Mouse (Mus musculus) midbrain, embryonic 14.5 days (tissue): ENCODE results near the gene Zdhhc17. TPM values are rescaled to one million over a fixed set of nuclear protein-coding genes. Genes with fewer than 3 reads are reported as not detected.

Experiments
- ATAC-seq: fragments of 200-750 bp; cut with Nextera tagmentation; 2 replicates; pipeline ENCODE4 v1.8.0; 2017; ENCODE audit warnings: moderate number of reproducible peaks, moderate library complexity; ENCODE audit not compliant: low FRiP score, low TSS enrichment
- DNase-seq: peaks from one replicate; pipeline ENCODE4 v3.0.0-alpha.2; 2015
- H3K27ac ChIP-seq: fragments of 300-500 bp; sonication (generic); replicated peaks from 2 replicates; pipeline ENCODE4 v1.5.1; 2014; ENCODE audit warnings: mild to moderate bottlenecking, low read depth, low read length, moderate library complexity
- H3K27me3 ChIP-seq: fragments of 300-500 bp; sonication (generic); 2 replicates; pipeline ENCODE4 v1.6.1; 2014; ENCODE audit warnings: low read length, control low read depth, mixed read lengths; ENCODE audit not compliant: control insufficient read depth, insufficient read depth
- H3K36me3 ChIP-seq: fragments of 300-500 bp; sonication (generic); 2 replicates; pipeline ENCODE4 v1.6.1; 2014; ENCODE audit warnings: low read length, control low read depth; ENCODE audit not compliant: control insufficient read depth, insufficient read depth
- H3K4me1 ChIP-seq: fragments of 300-500 bp; sonication (generic); 2 replicates; pipeline ENCODE4 v1.6.1; 2014; ENCODE audit warnings: mild to moderate bottlenecking, antibody characterized with exemption, low read length, control low read depth; ENCODE audit not compliant: control insufficient read depth, insufficient read depth
- H3K4me2 ChIP-seq: fragments of 300-500 bp; sonication (generic); 2 replicates; pipeline ENCODE4 v1.6.1; 2014; ENCODE audit warnings: mild to moderate bottlenecking, low read length, moderate library complexity
- H3K4me3 ChIP-seq: fragments of 300-500 bp; sonication (generic); replicated peaks from 2 replicates; pipeline ENCODE4 v1.5.1; 2014; ENCODE audit warnings: low read depth, low read length
- H3K9ac ChIP-seq: fragments of 300-500 bp; sonication (generic); replicated peaks from 2 replicates; pipeline ENCODE4 v1.6.1; 2014; ENCODE audit warnings: mild to moderate bottlenecking, low read length, moderate library complexity
- H3K9me3 ChIP-seq: fragments of 300-500 bp; sonication (generic); 2 replicates; pipeline ENCODE4 v1.6.1; 2016; ENCODE audit warnings: low read length, control low read depth, mixed read lengths; ENCODE audit not compliant: control insufficient read depth
- whole genome bisulfite sequencing: fragments of 180-500 bp; shearing (Covaris S2); extraction: QIAGEN DNeasy Blood & Tissue Kit; methylation state at CpG from one replicate; pipeline ENCODE4 v1.1.7; 2014; 5-methylcytosine and 5-hydroxymethylcytosine counted together
- polyA plus RNA-seq: library from polyadenylated mRNA; unstranded; fragments of >200 nt; fragmentation: Nextera tagmentation; extraction: Ambion mirVana; gene quantifications from 2 replicates; pipeline ENCODE4 v1.2.1, GENCODE M21; 2014

The Zdhhc17 gene
- polyA plus RNA-seq, 1 experiment from 2014 or later, result 69.9 TPM

- 63% methylated on average over 20 of the region's 20 CpGs for WGBS
- Histone ChIP-seq H3K36me3 (no peaks in the 10 kb centered on the region), H3K9me3 (no peaks in the 10 kb centered on the region), H3K4me3 (no peak overlapping the region), H3K4me1 (peaks cover 18% of the 10 kb centered on the region), H3K27ac (peak overlapping the region; percentile 60), H3K9ac (peak overlapping the region; percentile 14), H3K27me3 (no peaks in the 10 kb centered on the region), H3K4me2 (peak overlapping the region; percentile 35)
- ATAC-seq (peak; percentile 70; the same call in 1 of the 2 replicates), DNase-seq (peak; percentile 75)
Measured at GRCm38 (mm10) chr10:110931913-110932560, 77.9 kb downstream of the Zdhhc17 start.

GRCm38 (mm10) chr10:110931161-110931912, 78.6 kb downstream of the Zdhhc17 start:
- no peaks in the 10 kb centered on the region for H3K36me3 ChIP-seq
- H3K9me3 ChIP-seq, result no peaks in the 10 kb centered on the region
- peak; percentile 48 for DNase-seq
- 0 out of 2 replicates have a peak, but pooled peaks have one; percentile 21 for ATAC-seq
- H3K27ac ChIP-seq, result peak overlapping the region; percentile 60
- H3K4me2 ChIP-seq, result peak overlapping the region; percentile 35
- H3K4me3 ChIP-seq, result no peak overlapping the region
- no peaks in the 10 kb centered on the region for H3K27me3 ChIP-seq
- peak overlapping the region; percentile 14 for H3K9ac ChIP-seq
- 48% methylated on average over 13 of the region's 13 CpGs for WGBS
- H3K4me1 ChIP-seq, result peaks cover 18% of the 10 kb centered on the region

GRCm38 (mm10) chr10:110929756-110930155, 80.2 kb downstream of the Zdhhc17 start:
- no peak for DNase-seq
- Histone ChIP-seq H3K4me1 (peaks cover 18% of the 10 kb centered on the region), H3K27me3 (no peaks in the 10 kb centered on the region), H3K9ac (no peak overlapping the region), H3K4me2 (no peak overlapping the region), H3K27ac (no peak overlapping the region), H3K4me3 (no peak overlapping the region), H3K36me3 (no peaks in the 10 kb centered on the region), H3K9me3 (no peaks in the 10 kb centered on the region)
- ATAC-seq, result no peak
- WGBS, result 61% methylated on average over 4 of the region's 4 CpGs

- no peak overlapping the region for H3K4me3 ChIP-seq
- ATAC-seq (no peak), DNase-seq (no peak)
- H3K4me2 ChIP-seq, result no peak overlapping the region
- no peaks in the 10 kb centered on the region for H3K9me3 ChIP-seq
- H3K27me3 ChIP-seq, result no peaks in the 10 kb centered on the region
- WGBS, result 88% methylated on average over 11 of the region's 11 CpGs
- no peak overlapping the region for H3K27ac ChIP-seq
- H3K36me3 ChIP-seq, result no peaks in the 10 kb centered on the region
- peaks cover 18% of the 10 kb centered on the region for H3K4me1 ChIP-seq
- no peak overlapping the region for H3K9ac ChIP-seq
Measured at GRCm38 (mm10) chr10:110927491-110927890, 82.4 kb downstream of the Zdhhc17 start.

GRCm38 (mm10) chr10:110922612-110923011, 87.3 kb downstream of the Zdhhc17 start:
- no peaks in the 10 kb centered on the region for H3K36me3 ChIP-seq
- H3K9me3 ChIP-seq, result no peaks in the 10 kb centered on the region
- WGBS, result 82% methylated on average over 9 of the region's 9 CpGs
- no peak overlapping the region for H3K4me3 ChIP-seq
- no peak for DNase-seq
- H3K27me3 ChIP-seq, result no peaks in the 10 kb centered on the region
- no peak for ATAC-seq
- peaks cover 16% of the 10 kb centered on the region for H3K4me1 ChIP-seq
- H3K9ac ChIP-seq, result no peak overlapping the region
- H3K27ac ChIP-seq, result no peak overlapping the region
- H3K4me2 ChIP-seq, result no peak overlapping the region

GRCm38 (mm10) chr10:110921890-110922289, 88.0 kb downstream of the Zdhhc17 start:
- no peaks in the 10 kb centered on the region for H3K27me3 ChIP-seq
- no peak for DNase-seq
- no peaks in the 10 kb centered on the region for H3K9me3 ChIP-seq
- H3K36me3 ChIP-seq, result no peaks in the 10 kb centered on the region
- peaks cover 16% of the 10 kb centered on the region for H3K4me1 ChIP-seq
- H3K27ac ChIP-seq, result no peak overlapping the region
- H3K4me3 ChIP-seq, result no peak overlapping the region
- H3K4me2 ChIP-seq, result peak overlapping the region; percentile 97
- H3K9ac ChIP-seq, result no peak overlapping the region
- ATAC-seq, result no peak
- WGBS, result 81% methylated on average over 3 of the region's 3 CpGs

GRCm38 (mm10) chr10:110920368-110920950, 89.5 kb downstream of the Zdhhc17 start:
- WGBS, result under 1% methylated on average over 15 of the region's 15 CpGs
- H3K9me3 ChIP-seq, result no peaks in the 10 kb centered on the region
- peak overlapping the region; percentile 69 for H3K4me3 ChIP-seq
- peak overlapping the region; percentile 97 for H3K4me2 ChIP-seq
- H3K36me3 ChIP-seq, result no peaks in the 10 kb centered on the region
- peak overlapping the region; percentile 77 for H3K9ac ChIP-seq
- peak; percentile 42; the same call in 1 of the 2 replicates for ATAC-seq
- H3K27me3 ChIP-seq, result no peaks in the 10 kb centered on the region
- peak overlapping the region; percentile 79 for H3K27ac ChIP-seq
- no peak for DNase-seq
- peaks cover 16% of the 10 kb centered on the region for H3K4me1 ChIP-seq

GRCm38 (mm10) chr10:110919531-110920343, 90.2 kb downstream of the Zdhhc17 start, which contains the start of gene Csrp2:
Gene Csrp2 (plus strand): TSS chr10:110919789.
- DNase-seq (peak; percentile 94), ATAC-seq (peak; percentile 92)
- Histone ChIP-seq H3K4me2 (peak within 1 kb of the TSS; percentile 97), H3K36me3 (no peaks in the 10 kb centered on the region), H3K9ac (peak within 1 kb of the TSS; percentile 77), H3K4me3 (peak within 1 kb of the TSS; percentile 69), H3K4me1 (peaks cover 16% of the 10 kb centered on the region), H3K27ac (peak within 1 kb of the TSS; percentile 79), H3K27me3 (no peaks in the 10 kb centered on the region), H3K9me3 (no peaks in the 10 kb centered on the region)
- WGBS, result under 1% methylated on average over 66 of the region's 67 CpGs
